Comparison of ENCODE assay signal across 11 mouse cellular contexts in the genomic region with DNA sequence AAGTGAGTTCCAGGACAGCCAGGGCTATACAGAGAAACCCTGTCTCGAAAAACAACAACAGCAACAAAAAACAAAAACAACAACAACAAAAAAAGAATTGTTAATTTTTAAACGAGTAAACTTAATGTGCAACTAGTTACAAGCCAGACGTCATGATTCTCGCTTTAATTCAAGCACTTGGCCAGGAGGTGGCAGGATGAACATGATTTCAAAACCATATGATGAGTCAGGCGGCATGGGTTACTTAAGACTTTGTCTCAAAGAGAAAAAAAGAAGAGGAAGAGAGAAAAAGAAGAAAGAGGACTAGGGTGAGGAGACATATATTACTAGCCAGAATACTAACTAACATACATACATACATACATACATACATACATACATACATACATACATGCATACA. TPM values are rescaled to one million over a fixed set of nuclear protein-coding genes. Genes with fewer than 3 reads are reported as not detected.
DNase-seq lines count a peak whose midpoint lies in the region; ATAC-seq and TF ChIP-seq lines count a peak whose summit lies in the region.
"Had no signal": no experiment of that assay in that cellular context is flagged by ENCODE, and none has a peak within 500 bp of the region (broad histone marks: within the 10 kb centered on the region; RNA-seq: fewer than 3 reads in every experiment).

No protein-coding gene starts in this region.

- 89% methylated on average over 5 of the region's 5 CpGs for WGBS in forebrain, embryonic 15.5 days

- no peak for ATAC-seq in Patski
- no peak for ATAC-seq in forebrain, embryonic 15.5 days (replicated peaks)

- no peak overlapping the region for H3K27ac ChIP-seq in forebrain, embryonic 15.5 days (replicated peaks)
- H3K27ac ChIP-seq: heart, embryonic 15.5 days had no signal

- H3K9ac ChIP-seq in forebrain, embryonic 15.5 days (replicated peaks): no peak overlapping the region
- H3K9ac ChIP-seq: heart, embryonic 15.5 days had no signal

- no peak overlapping the region for H3K4me2 ChIP-seq in forebrain, embryonic 15.5 days (replicated peaks)
- H3K4me2 ChIP-seq: heart, embryonic 15.5 days had no signal

- H3K36me3 ChIP-seq in forebrain, embryonic 15.5 days: no peaks in the 10 kb centered on the region
- H3K36me3 ChIP-seq: heart, embryonic 15.5 days had no signal

- POLR2A ChIA-PET in Patski (lab: Charles Lee): no interaction called here

- H3K9me3 ChIP-seq in forebrain, embryonic 15.5 days: no peaks in the 10 kb centered on the region
- H3K9me3 ChIP-seq: G1E; heart, embryonic 15.5 days; megakaryocyte, embryonic 14.5 days had no signal

- peak; percentile 45 for DNase-seq in cerebellum, adult 9-10 months
- no peak for DNase-seq in cerebellum, postnatal 4 days (ENCODE audit: low spot score in 2 of 2)
- peak; percentile 13 for DNase-seq in layer of hippocampus, adult 9-10 months (ENCODE audit: low spot score)
- DNase-seq in layer of hippocampus, postnatal 36 days: no peak
- peak; percentile 2 for DNase-seq in Patski (ENCODE audit: low read depth, low spot score)
- DNase-seq in left cerebral cortex, postnatal 25 days (ENCODE audit: low spot score in 2 of 2): peak; percentile 20 to 62
- peak; percentile 45 for DNase-seq in thymus, postnatal 25 days

- no peaks in the 10 kb centered on the region for H3K4me1 ChIP-seq in forebrain, embryonic 15.5 days
- H3K4me1 ChIP-seq: heart, embryonic 15.5 days had no signal

- intact Hi-C loops in left cerebral cortex, postnatal 25 days (cut with DNase I): loop anchor here (10.0 kb wide), 1 partner anchor 302 kb away; the partner anchor contains the start of genes Hint1 and Lyrm7

- no peak overlapping the region for H3K4me3 ChIP-seq in forebrain, embryonic 15.5 days
- H3K4me3 ChIP-seq: heart, embryonic 15.5 days; megakaryocyte, embryonic 14.5 days had no signal

- CTCF ChIA-PET in Patski (lab: Charles Lee): no interaction called here

- TF ChIP-seq CTCF in Patski (IDR thresholded peaks at IDR 0.05): peak; percentile 56

- in situ Hi-C loops in Patski (cut with MboI; ENCODE audit: low pct_unique_long_range_greater_than_20kb): no loop called here

- H3K27me3 ChIP-seq in Patski: no peaks in the 10 kb centered on the region
- no peaks in the 10 kb centered on the region for H3K27me3 ChIP-seq in forebrain, embryonic 15.5 days
- H3K27me3 ChIP-seq: heart, embryonic 15.5 days; megakaryocyte, embryonic 14.5 days had no signal

RNA-seq across cellular contexts. Expression of gene Rapgef6, which starts 40.1 kb away (rescaled TPM):
- total RNA-seq in layer of hippocampus, postnatal 36 days (2021): 10 to 100 TPM; 41.3 to 48.5 TPM
- polyA plus RNA-seq in Patski (2021): 17.8 TPM
- 10 to 100 TPM; 31.8 to 33.1 TPM for total RNA-seq in left cerebral cortex, postnatal 25 days (2021)
- 35.7 and 36.0 TPM in 2 replicates for polyA plus RNA-seq in forebrain, embryonic 15.5 days (2015; fragmentation: Nextera tagmentation; extraction: Ambion mirVana)

Comparison
In these comparisons a context has a peak if more than half of its experiments do, and no peak if none do; other contexts are left out.
1. DNase-seq: peak in cerebellum, adult 9-10 months (single experiment), layer of hippocampus, adult 9-10 months (single experiment), Patski (single experiment), left cerebral cortex, postnatal 25 days (2 of 2) and thymus, postnatal 25 days (single experiment); none in cerebellum, postnatal 4 days (0 of 2) and layer of hippocampus, postnatal 36 days (0 of 2).